Mouse (Mus musculus) thymus, postnatal 25 days (tissue): ENCODE measurements around the gene Stt3b.
"Not testable (repeated sequence)": the region's sequence is repeated elsewhere in the genome, so short reads cannot be mapped to it uniquely, and the experiment has no call there.

Source experiments
- DNase-seq: peaks from one replicate; pipeline ENCODE4 v3.0.0; 2022

Stt3b gene

GRCm38 (mm10) chr9:115314556-115314955, 4.3 kb upstream of the Stt3b start:
- DNase-seq: no peak

GRCm38 (mm10) chr9:115313830-115314229, 3.6 kb upstream of the Stt3b start:
- DNase-seq: no peak

GRCm38 (mm10) chr9:115311223-115311520, 951 bp upstream of the Stt3b start:
- DNase-seq: no peak

GRCm38 (mm10) chr9:115309977-115310345, 260 bp downstream of the Stt3b start:
- peak; percentile 86 for DNase-seq

- no peak for DNase-seq
Observed at GRCm38 (mm10) chr9:115309381-115309971, 745 bp downstream of the Stt3b start.

- peak; percentile 46 for DNase-seq
Observed at GRCm38 (mm10) chr9:115308941-115309380, 1.3 kb downstream of the Stt3b start.

- no peak for DNase-seq
Observed at GRCm38 (mm10) chr9:115308401-115308800, 1.8 kb downstream of the Stt3b start.

GRCm38 (mm10) chr9:115306202-115306601, 4.0 kb downstream of the Stt3b start:
- no peak for DNase-seq

GRCm38 (mm10) chr9:115304149-115304548, 6.1 kb downstream of the Stt3b start:
- no peak for DNase-seq

GRCm38 (mm10) chr9:115301593-115301992, 8.6 kb downstream of the Stt3b start:
- DNase-seq: no peak

- no peak for DNase-seq
Observed at GRCm38 (mm10) chr9:115301002-115301579, 9.1 kb downstream of the Stt3b start.

GRCm38 (mm10) chr9:115296738-115297137, 13.5 kb downstream of the Stt3b start:
- no peak for DNase-seq

- no peak for DNase-seq
Observed at GRCm38 (mm10) chr9:115293920-115294594, 16.2 kb downstream of the Stt3b start.

- no peak for DNase-seq
Observed at GRCm38 (mm10) chr9:115287774-115288434, 22.3 kb downstream of the Stt3b start.

GRCm38 (mm10) chr9:115284385-115284784, 25.8 kb downstream of the Stt3b start:
- no peak for DNase-seq

- DNase-seq: no peak
Observed at GRCm38 (mm10) chr9:115283403-115283802, 26.8 kb downstream of the Stt3b start.

- no peak for DNase-seq
Observed at GRCm38 (mm10) chr9:115278641-115279040, 31.6 kb downstream of the Stt3b start.

GRCm38 (mm10) chr9:115274806-115275205, 35.4 kb downstream of the Stt3b start:
- no peak for DNase-seq

- no peak for DNase-seq
Observed at GRCm38 (mm10) chr9:115273095-115273649, 37.0 kb downstream of the Stt3b start.

GRCm38 (mm10) chr9:115272451-115272850, 37.8 kb downstream of the Stt3b start:
- DNase-seq: not testable (repeated sequence)

- DNase-seq: no peak
Observed at GRCm38 (mm10) chr9:115271556-115271955, 38.7 kb downstream of the Stt3b start.

- no peak for DNase-seq
Observed at GRCm38 (mm10) chr9:115261896-115262295, 48.3 kb downstream of the Stt3b start.

- no peak for DNase-seq
Observed at GRCm38 (mm10) chr9:115261456-115261855, 48.8 kb downstream of the Stt3b start.

- DNase-seq: no peak
Observed at GRCm38 (mm10) chr9:115260464-115260863, 49.8 kb downstream of the Stt3b start.
